Mouse (Mus musculus) heart, postnatal 36 days (tissue): ENCODE measurements at regions not wholly inside any gene's neighbourhood (a gene's known extent, or its start where the extent isn't known, plus 50 kb on each side); places are given as distances from the start of the nearest gene placed in this dataset.
A peak's percentile ranks its signal among the peaks of the same experiment; 100 is the strongest.

ENCODE experiments used
- DNase-seq, 2 experiments: peaks; one replicate each; pipeline ENCODE4 v3.0.0; 2021 to 2022
- intact Hi-C: fragments of 180-260 bp; cut with DNase I; formaldehyde crosslinking; loops from one replicate; pipeline ENCODE4 v1.15.1; 2025

- intact Hi-C loops, result no loop called here
- no peak for DNase-seq
These were observed 64.3 kb upstream of the Itga6 start for GRCm38 (mm10) chr2:71681148-71681547.

DNA sequence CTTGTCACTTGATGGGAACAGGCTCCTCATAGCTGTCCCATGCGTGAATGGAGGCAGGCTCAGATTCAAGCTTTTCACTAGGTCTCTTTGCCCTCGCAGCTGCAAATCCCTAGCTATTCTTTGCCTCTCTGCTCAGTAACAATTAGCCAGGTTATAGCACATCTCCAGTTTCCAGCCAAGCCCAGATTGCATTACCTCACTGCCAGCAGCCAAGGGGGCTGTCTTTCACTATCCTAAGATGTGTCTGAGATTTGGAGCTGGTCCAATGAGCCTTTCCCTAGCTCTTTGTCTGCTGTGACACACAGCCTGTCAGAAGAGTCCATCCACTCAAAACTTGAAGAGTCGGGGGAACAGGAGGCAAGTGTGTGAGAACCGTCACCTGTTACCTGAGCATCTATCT is 62.0 kb upstream of the Itga6 start:
- intact Hi-C loops, result no loop called here
- no peak for DNase-seq

DNA sequence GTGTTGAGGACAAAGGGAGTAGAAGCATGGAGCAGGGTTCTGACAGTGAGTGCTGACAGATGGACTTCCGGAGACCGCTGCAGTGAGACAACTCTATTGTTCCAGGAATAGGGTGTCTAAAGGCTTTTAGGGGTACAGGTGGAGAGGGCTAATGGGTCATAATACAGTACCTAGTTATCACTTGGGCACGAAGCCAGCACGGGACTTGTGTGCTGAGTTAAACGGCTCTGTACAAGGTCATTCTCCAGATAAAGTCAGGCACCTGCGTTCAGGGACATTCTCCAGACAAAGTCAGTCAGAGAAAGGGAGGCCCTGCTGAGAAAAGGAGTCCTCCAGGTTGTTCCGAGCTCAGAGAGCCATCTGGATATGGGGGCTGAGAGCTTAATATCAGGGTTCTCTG is 60.2 kb upstream of the Itga6 start:
- intact Hi-C loops, result no loop called here
- no peak for DNase-seq

DNA sequence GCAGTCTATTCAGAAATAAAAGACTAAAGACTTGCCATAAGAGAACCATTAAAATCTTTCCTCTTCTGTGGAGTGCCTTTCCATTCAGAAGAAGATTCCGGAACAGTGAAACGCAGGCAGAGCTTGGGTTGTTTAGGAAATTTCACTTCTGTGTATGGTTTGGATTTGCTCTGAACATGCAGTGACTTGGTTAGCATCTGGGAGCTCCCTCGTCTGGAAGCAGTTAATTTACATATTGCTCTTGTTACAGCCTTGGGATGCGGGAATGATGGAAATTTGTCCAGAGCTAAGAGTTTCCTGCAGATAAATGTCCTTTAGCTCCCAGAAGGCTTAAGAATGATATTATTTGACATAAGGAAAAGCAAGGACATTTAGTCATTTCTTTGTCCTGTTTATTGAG is 56.4 kb upstream of the Itga6 start:
- DNase-seq, result no peak
- intact Hi-C loops, result no loop called here

DNA sequence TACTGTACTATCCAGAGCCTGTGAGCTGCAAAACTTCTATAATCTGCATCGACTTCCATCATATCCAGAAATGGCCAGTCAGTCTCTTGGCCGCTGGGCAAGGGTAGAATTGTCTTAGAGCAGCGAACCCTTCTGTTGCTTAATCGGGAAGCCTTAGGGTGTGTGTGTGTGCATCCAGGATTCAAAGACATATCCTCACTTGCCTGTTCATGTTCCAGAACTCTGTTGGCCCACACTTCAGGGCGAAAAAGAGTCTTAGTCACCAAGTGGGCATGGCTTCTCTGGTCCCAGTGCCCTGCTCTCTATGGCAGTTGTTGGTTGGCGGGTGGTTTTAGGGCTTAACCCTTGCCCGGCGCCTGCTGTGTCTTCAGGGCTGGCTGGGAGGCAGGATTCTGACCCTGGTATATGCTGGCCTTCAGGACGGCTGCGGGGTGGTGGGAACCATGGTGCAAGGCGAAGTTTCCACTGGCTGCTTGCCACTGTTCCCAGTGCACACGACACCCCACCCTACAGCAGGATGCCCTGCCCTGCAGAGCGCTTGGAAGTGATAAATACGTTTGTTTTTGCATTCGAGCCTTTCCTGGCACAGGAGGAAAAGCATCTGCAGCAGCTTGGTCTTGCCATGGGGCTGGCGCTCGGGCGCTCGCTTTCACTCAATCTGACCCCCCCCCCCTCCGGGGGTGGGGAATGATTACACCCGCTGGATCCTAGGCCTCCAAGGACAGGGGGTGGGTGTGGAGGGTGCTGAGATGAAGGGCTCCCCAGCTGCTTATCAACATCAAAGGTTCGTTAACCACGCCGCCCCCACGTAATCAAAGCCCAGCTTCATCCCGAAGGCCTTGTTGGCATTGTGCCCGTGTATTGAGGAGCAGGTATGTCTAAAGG is 54.9 kb upstream of the Itga6 start:
- peak; percentile 62 to 70 for DNase-seq
- intact Hi-C loops, result no loop called here

DNA sequence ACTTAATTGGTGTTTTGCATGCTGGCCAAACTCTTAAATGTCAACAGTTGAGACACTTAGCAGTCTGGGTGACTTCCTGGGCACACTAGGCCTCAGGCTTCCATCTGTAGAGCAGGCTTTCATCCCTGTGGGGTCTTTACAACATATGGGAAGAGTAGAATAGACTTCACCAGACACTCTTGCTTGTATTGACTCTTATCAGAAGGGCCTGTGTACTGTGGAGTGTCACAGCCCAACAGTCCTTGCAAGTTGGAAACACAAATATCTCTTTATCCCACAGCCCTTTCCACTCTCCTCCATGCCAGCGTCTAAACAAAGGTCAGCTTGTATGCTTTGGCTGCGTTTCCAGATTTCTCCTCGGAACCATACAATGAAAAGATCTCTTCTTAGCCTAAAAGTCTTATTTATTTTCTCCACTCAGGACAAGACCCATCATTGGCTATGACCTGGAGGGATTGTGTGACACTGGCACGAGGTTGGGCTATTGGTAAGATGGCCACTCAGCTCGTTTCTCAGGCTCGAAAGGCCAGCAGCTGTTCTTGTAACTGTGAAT is 50.6 kb upstream of the Itga6 start:
- no peak for DNase-seq
- intact Hi-C loops, result no loop called here
